Mouse (Mus musculus): ENCODE results near the gene Etv2. TPM values are rescaled to one million over a fixed set of nuclear protein-coding genes. Genes with fewer than 3 reads are reported as not detected.

Gene Etv2
- polyA plus RNA-seq, 1 experiment from 2014 or later = 0.19 TPM

DNA sequence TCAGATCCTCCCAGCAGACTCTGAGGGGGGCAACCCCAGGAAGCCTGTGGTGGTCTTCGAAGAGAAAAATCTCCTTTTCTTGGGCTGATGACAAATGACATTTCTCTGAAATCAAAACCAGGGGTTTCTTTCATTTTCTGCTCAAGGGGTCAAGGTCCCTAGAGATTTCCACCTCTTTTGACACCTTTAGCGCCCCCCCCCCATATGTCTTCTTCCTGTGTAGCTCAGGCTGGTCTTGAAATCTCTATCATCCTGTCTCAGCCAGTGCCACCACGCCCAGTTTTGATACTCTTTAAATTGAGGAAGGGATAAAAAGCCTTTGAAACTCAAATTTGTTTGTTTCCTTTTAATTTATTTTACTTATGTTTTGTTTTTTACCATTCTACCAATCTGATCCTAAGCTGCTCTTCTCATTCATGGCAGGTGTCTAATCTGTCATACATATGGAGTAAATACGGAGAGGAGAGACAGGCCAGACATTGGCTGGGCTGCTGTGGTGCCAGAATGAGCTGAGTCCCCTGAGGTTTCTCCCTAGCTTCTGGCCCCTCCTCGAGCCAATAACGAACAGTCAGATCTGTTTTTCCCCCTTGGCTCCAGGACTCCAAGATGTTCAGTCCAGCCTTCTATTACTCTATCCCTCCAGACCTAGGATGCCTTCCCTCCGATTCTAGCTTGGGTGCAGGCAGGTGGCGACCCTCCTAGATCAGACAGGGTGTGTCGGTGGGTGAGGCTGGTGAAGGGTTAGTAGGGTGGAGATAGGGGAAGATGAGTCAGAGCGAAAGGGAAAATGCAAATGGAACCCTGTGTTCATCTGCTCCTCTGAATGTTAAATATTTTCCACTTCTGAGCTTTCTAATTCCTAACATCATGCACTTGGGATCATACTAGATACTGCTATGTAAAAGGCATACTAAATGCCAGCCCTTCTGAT is 41.8 kb downstream of the Etv2 start:
- no peak overlapping the region for H3K27ac ChIP-seq
- no peak for ATAC-seq (ENCODE audit: low FRiP score)
- WGBS = 69% methylated on average over 10 of the region's 10 CpGs
- H3K9me3 ChIP-seq (ENCODE audit: control insufficient read depth, low read length) = no peaks in the 10 kb centered on the region
- H3K4me3 ChIP-seq (replicated peaks; ENCODE audit: low read length) = no peak overlapping the region
- no peaks in the 10 kb centered on the region; the same call in 1 of the 2 replicates for H3K4me1 ChIP-seq (replicated peaks; ENCODE audit: control insufficient read depth, insufficient read depth, low read length)
- H3K36me3 ChIP-seq (replicated peaks; ENCODE audit: control insufficient read depth, insufficient read depth) = no peaks in the 10 kb centered on the region
- no peak overlapping the region for H3K9ac ChIP-seq
- DNase-seq (ENCODE audit: low spot score) = no peak
- H3K4me2 ChIP-seq (replicated peaks) = no peak overlapping the region
- no peaks in the 10 kb centered on the region for H3K27me3 ChIP-seq (ENCODE audit: control insufficient read depth, insufficient read depth, low read length)

GRCm38 (mm10) chr7:30592772-30593423 is 42.8 kb downstream of the Etv2 start:
- H3K4me3 ChIP-seq (replicated peaks; ENCODE audit: low read length) = no peak overlapping the region
- H3K9ac ChIP-seq = no peak overlapping the region
- DNase-seq (ENCODE audit: low spot score) = no peak
- no peak overlapping the region for H3K4me2 ChIP-seq (replicated peaks)
- 58% methylated on average over 5 of the region's 5 CpGs for WGBS
- H3K9me3 ChIP-seq (ENCODE audit: control insufficient read depth, low read length) = no peaks in the 10 kb centered on the region
- no peaks in the 10 kb centered on the region for H3K27me3 ChIP-seq (ENCODE audit: control insufficient read depth, insufficient read depth, low read length)
- H3K27ac ChIP-seq = no peak overlapping the region
- no peak for ATAC-seq (ENCODE audit: low FRiP score)
- H3K36me3 ChIP-seq (replicated peaks; ENCODE audit: control insufficient read depth, insufficient read depth) = no peaks in the 10 kb centered on the region
- no peaks in the 10 kb centered on the region; the same call in 1 of the 2 replicates for H3K4me1 ChIP-seq (replicated peaks; ENCODE audit: control insufficient read depth, insufficient read depth, low read length)

DNA sequence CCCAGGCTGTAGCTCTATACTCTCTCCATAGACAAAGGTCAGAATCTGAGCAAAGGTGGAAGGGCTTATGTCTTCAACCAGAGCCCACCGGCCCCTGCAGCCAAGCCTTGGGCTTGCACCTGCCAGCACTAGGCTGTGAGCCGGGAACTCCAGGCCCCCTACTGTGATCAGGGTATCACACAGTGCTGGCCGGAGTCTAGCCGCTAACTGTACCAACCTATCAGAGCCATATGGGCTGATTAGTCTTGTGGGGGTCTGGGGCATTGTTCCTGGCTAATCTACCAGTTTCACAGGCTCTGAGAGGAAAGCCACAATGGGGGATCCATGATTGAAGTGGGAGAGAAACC is 44.1 kb downstream of the Etv2 start:
- Histone ChIP-seq H3K9ac (no peak overlapping the region), H3K4me3 (replicated peaks; ENCODE audit: low read length) (no peak overlapping the region), H3K27me3 (ENCODE audit: control insufficient read depth, insufficient read depth, low read length) (no peaks in the 10 kb centered on the region), H3K27ac (no peak overlapping the region), H3K4me2 (replicated peaks) (no peak overlapping the region), H3K9me3 (ENCODE audit: control insufficient read depth, low read length) (no peaks in the 10 kb centered on the region), H3K36me3 (replicated peaks; ENCODE audit: control insufficient read depth, insufficient read depth) (peaks cover 3% of the 10 kb centered on the region; the same call in 1 of the 2 replicates), H3K4me1 (replicated peaks; ENCODE audit: control insufficient read depth, insufficient read depth, low read length) (peaks cover 9% of the 10 kb centered on the region)
- no peak for ATAC-seq (ENCODE audit: low FRiP score)
- DNase-seq (ENCODE audit: low spot score) = no peak
- 32% methylated on average over 4 of the region's 4 CpGs for WGBS

DNA sequence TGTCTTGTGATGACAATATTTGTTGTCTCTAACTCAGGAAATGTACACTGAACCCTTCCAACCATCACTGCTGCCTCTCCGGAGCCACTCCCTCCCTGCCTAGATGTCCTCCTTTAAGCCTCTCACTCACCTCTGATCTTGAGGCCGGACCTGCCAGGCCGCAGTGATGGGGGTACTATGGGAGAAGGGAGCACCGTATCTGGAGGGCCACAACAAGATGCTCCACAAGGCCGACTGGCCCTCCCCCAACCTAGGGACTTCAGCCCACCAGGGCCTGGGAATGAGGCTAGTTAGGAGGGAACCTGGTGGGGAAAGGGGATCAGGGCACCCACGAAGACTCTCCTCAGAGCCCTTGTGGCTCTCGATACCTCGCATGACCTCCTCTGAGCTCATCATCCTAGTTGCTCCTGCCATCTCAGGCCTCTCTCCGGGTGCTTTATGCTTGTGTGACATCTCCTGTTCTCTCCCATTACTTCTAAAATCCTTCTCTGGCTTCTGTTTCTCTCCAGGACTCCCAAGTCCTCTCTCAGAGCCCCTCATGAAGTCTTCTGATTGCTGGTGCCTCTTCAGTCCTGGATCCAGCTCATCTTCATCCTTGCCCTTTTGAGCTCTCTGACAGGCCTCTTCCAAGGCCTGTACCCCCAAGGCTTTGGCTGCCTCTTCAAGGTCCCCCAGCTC is 44.6 kb downstream of the Etv2 start:
- H3K36me3 ChIP-seq (replicated peaks; ENCODE audit: control insufficient read depth, insufficient read depth) = peaks cover 8% of the 10 kb centered on the region
- H3K9me3 ChIP-seq (ENCODE audit: control insufficient read depth, low read length) = no peaks in the 10 kb centered on the region
- ATAC-seq (ENCODE audit: low FRiP score) (no peak), DNase-seq (ENCODE audit: low spot score) (no peak)
- H3K27ac ChIP-seq = no peak overlapping the region
- no peak overlapping the region for H3K4me3 ChIP-seq (replicated peaks; ENCODE audit: low read length)
- no peak overlapping the region for H3K4me2 ChIP-seq (replicated peaks)
- H3K9ac ChIP-seq = no peak overlapping the region
- H3K27me3 ChIP-seq (ENCODE audit: control insufficient read depth, insufficient read depth, low read length) = no peaks in the 10 kb centered on the region
- peaks cover 10% of the 10 kb centered on the region for H3K4me1 ChIP-seq (replicated peaks; ENCODE audit: control insufficient read depth, insufficient read depth, low read length)
- WGBS = 85% methylated on average over 9 of the region's 9 CpGs

GRCm38 (mm10) chr7:30589435-30590301 is 46.0 kb downstream of the Etv2 start:
- ATAC-seq (ENCODE audit: low FRiP score) (peak; percentile 56), DNase-seq (ENCODE audit: low spot score) (peak; percentile 88)
- H3K27ac ChIP-seq = peak overlapping the region; percentile 94
- H3K4me2 ChIP-seq (replicated peaks) = peak overlapping the region; percentile 57
- H3K9me3 ChIP-seq (ENCODE audit: control insufficient read depth, low read length) = no peaks in the 10 kb centered on the region
- H3K4me1 ChIP-seq (replicated peaks; ENCODE audit: control insufficient read depth, insufficient read depth, low read length) = peaks cover 10% of the 10 kb centered on the region
- H3K27me3 ChIP-seq (ENCODE audit: control insufficient read depth, insufficient read depth, low read length) = no peaks in the 10 kb centered on the region
- peaks cover 22% of the 10 kb centered on the region for H3K36me3 ChIP-seq (replicated peaks; ENCODE audit: control insufficient read depth, insufficient read depth)
- peak overlapping the region; percentile 85 for H3K4me3 ChIP-seq (replicated peaks; ENCODE audit: low read length)
- peak overlapping the region; percentile 98 for H3K9ac ChIP-seq
- WGBS = 31% methylated on average over 39 of the region's 40 CpGs

DNA sequence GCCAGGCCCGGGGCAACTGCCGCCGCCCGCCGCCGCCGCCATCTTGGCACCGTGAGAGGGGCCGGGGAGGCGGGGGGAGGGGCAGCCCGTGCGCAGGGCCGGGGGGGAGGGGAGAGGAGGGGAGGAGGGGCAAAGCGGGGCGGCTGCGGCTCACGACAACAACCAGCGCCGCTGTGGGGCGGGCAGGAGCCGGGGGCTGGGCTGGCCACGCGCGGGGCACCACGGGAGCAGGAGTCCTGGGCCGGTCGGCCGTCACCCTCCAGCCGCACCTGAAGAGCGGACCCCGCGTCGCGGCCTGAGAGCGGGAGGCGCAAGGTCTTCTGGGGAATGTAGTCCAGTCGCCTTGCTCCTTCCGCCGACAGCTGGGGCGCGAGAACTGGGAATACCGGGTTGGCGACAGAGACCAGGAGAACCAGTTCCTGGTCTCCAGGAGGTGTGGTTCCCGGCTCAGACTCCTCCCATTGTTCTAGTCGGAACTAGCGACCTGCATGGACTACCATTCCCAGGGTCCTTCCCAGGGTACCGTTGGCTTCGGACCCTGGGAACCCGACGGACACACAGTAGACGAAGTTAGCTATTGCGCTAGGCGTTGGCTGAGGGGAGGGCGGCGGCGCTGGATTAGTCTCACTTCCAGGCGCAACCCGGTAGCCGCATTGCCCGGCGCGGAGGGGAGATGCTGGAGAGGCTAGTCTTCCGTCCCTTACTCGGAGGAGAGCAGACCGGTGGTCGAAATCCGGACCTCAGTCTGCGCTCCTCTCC is 46.8 kb downstream of the Etv2 start, which contains the start of gene Kmt2b:
Kmt2b (minus strand) TSS at position 51 of the 759 bp plus-strand sequence.
- H3K4me2 ChIP-seq (replicated peaks) = peak within 1 kb of the TSS; percentile 93
- H3K4me1 ChIP-seq (replicated peaks; ENCODE audit: control insufficient read depth, insufficient read depth, low read length) = peaks cover 10% of the 10 kb centered on the region
- H3K9me3 ChIP-seq (ENCODE audit: control insufficient read depth, low read length) = no peaks in the 10 kb centered on the region
- no peaks in the 10 kb centered on the region for H3K27me3 ChIP-seq (ENCODE audit: control insufficient read depth, insufficient read depth, low read length)
- peak within 1 kb of the TSS; percentile 85 for H3K4me3 ChIP-seq (replicated peaks; ENCODE audit: low read length)
- peak within 1 kb of the TSS; percentile 98 for H3K9ac ChIP-seq
- under 1% methylated on average over 57 of the region's 68 CpGs for WGBS
- ATAC-seq (ENCODE audit: low FRiP score) (peak; percentile 95), DNase-seq (ENCODE audit: low spot score) (peak; percentile 93)
- H3K36me3 ChIP-seq (replicated peaks; ENCODE audit: control insufficient read depth, insufficient read depth) = peaks cover 30% of the 10 kb centered on the region
- peak within 1 kb of the TSS; percentile 94 for H3K27ac ChIP-seq

DNA sequence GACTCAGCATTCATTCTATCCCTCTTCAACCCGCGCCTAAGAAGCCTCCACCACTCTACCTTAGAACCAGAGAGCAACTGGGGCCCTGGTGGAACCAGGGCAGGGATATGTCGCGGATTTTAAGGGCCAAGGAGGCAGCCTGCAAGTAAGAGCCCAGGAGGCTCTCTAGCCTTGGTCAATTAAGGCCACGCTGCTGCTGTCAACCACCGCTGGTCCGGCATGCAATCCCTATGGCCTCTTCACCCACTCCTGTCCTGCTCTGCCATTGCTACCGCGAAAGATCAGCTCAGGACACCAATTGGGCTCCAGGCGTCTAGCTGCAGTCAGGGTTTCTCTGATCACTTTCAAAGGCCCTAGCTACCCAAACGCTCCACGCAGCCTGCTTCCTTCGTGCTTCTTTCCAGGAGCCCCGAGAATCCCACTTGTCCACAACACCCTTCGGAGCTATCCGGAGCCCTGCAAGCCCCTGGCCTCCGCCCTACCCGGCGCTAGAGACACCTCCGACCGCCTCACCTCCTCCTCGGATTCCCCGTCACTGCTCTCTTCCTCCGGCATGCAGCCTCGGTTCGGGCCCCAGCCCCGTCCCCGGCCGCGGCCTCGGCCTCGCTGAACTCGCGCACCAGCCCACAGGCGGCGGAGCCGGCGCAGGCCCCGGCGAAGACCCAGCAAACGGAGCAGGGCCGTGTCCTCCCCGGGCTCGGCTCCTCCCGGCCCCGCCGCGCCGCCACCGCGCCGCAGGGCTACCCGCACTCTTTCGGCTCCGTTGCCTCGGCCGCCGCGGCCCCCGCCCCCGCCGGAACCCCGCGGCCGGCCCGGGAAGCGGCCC is 47.6 kb downstream of the Etv2 start:
- ATAC-seq (ENCODE audit: low FRiP score) = peak; percentile 38
- Histone ChIP-seq H3K9me3 (ENCODE audit: control insufficient read depth, low read length) (no peaks in the 10 kb centered on the region), H3K4me1 (replicated peaks; ENCODE audit: control insufficient read depth, insufficient read depth, low read length) (peaks cover 10% of the 10 kb centered on the region), H3K9ac (peak overlapping the region; percentile 98), H3K27ac (peak overlapping the region; percentile 94), H3K36me3 (replicated peaks; ENCODE audit: control insufficient read depth, insufficient read depth) (peaks cover 38% of the 10 kb centered on the region), H3K4me3 (replicated peaks; ENCODE audit: low read length) (peak overlapping the region; percentile 85), H3K27me3 (ENCODE audit: control insufficient read depth, insufficient read depth, low read length) (no peaks in the 10 kb centered on the region), H3K4me2 (replicated peaks) (peak overlapping the region; percentile 93)
- peak; percentile 29 for DNase-seq (ENCODE audit: low spot score)
- WGBS = 1% methylated on average over 53 of the region's 67 CpGs

All from hindbrain, embryonic 14.5 days (tissue).